Mouse (Mus musculus) heart, postnatal 4 days (tissue): Measurements from ENCODE around the gene Olfml1. TPM values are rescaled to one million over a fixed set of nuclear protein-coding genes. Genes with fewer than 3 reads are reported as not detected.

Source experiments
- total RNA-seq, 2 experiments: library from RNA; stranded (reverse); gene quantifications; 2 replicates each; pipeline ENCODE4 v1.2.3; 2021

The Olfml1 gene
- total RNA-seq, 2 experiments from 2014 or later = 7.8 to 8.4 TPM

Other genes starting within 250 kb of the Olfml1 start
- under 1 TPM; 0.33 to 0.38 TPM for gene Syt9, start 196.7 kb upstream of the Olfml1 start, total RNA-seq
- 10 to 100 TPM; 12.7 to 13.3 TPM for gene Ppfibp2, start 27.8 kb downstream of the Olfml1 start, total RNA-seq
- gene 5330417H12Rik, start 57.7 kb downstream of the Olfml1 start, total RNA-seq = not detected
- under 1 TPM in 1 of 2 experiments, not detected in 1; 0.24 TPM for gene Cyb5r2, start 190.6 kb downstream of the Olfml1 start, total RNA-seq
- gene Ovch2, start 233.8 kb downstream of the Olfml1 start, total RNA-seq = not detected
- gene Olfr467, start 244.8 kb downstream of the Olfml1 start, total RNA-seq = not detected